Mouse (Mus musculus): Measurements from ENCODE around the gene Rab3c.

The Rab3c gene

GRCm38 (mm10) chr13:110075587-110075986, 205.2 kb downstream of the Rab3c start:
- TF ChIP-seq GATA4 (IDR thresholded peaks at IDR 0.05; ENCODE audit: insufficient replicate concordance, low read length), result no peak

DNA sequence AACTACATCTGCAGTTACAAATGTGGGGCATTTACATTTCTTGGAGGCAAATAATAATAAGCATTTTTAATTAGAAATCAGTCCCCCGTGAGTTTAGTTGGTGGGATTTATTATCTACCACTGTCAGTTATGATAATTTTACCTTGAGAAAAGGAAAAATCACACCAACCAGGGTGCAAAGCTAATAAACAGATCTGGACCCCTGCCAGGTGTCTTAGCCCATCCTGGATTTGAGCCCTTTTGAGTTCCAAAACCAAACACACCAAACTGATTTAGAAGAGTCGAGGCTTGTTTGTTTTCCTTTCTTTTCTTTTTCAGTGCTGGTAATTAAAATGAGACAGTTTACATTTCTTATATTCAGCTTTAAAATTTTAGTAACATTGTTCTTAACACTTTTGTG, 206.6 kb downstream of the Rab3c start:
- no peak for TF ChIP-seq GATA4 (IDR thresholded peaks at IDR 0.05; ENCODE audit: insufficient replicate concordance, low read length)

- no peak for TF ChIP-seq GATA4 (IDR thresholded peaks at IDR 0.05; ENCODE audit: insufficient replicate concordance, low read length)
Observed at GRCm38 (mm10) chr13:110067149-110067548, 213.6 kb downstream of the Rab3c start.

GRCm38 (mm10) chr13:110066674-110067073, 214.1 kb downstream of the Rab3c start:
- TF ChIP-seq GATA4 (IDR thresholded peaks at IDR 0.05; ENCODE audit: insufficient replicate concordance, low read length), result no peak

GRCm38 (mm10) chr13:110062835-110063411, 217.9 kb downstream of the Rab3c start:
- TF ChIP-seq GATA4 (IDR thresholded peaks at IDR 0.05; ENCODE audit: insufficient replicate concordance, low read length), result no peak

- no peak for TF ChIP-seq GATA4 (IDR thresholded peaks at IDR 0.05; ENCODE audit: insufficient replicate concordance, low read length)
Observed at GRCm38 (mm10) chr13:110062288-110062687, 218.5 kb downstream of the Rab3c start.

- no peak for TF ChIP-seq GATA4 (IDR thresholded peaks at IDR 0.05; ENCODE audit: insufficient replicate concordance, low read length)
Observed at GRCm38 (mm10) chr13:110054538-110054937, 226.3 kb downstream of the Rab3c start.

GRCm38 (mm10) chr13:110048767-110049434, 231.9 kb downstream of the Rab3c start:
- no peak for TF ChIP-seq GATA4 (IDR thresholded peaks at IDR 0.05; ENCODE audit: insufficient replicate concordance, low read length)

GRCm38 (mm10) chr13:110044418-110044817, 236.4 kb downstream of the Rab3c start:
- TF ChIP-seq GATA4 (IDR thresholded peaks at IDR 0.05; ENCODE audit: insufficient replicate concordance, low read length), result no peak

DNA sequence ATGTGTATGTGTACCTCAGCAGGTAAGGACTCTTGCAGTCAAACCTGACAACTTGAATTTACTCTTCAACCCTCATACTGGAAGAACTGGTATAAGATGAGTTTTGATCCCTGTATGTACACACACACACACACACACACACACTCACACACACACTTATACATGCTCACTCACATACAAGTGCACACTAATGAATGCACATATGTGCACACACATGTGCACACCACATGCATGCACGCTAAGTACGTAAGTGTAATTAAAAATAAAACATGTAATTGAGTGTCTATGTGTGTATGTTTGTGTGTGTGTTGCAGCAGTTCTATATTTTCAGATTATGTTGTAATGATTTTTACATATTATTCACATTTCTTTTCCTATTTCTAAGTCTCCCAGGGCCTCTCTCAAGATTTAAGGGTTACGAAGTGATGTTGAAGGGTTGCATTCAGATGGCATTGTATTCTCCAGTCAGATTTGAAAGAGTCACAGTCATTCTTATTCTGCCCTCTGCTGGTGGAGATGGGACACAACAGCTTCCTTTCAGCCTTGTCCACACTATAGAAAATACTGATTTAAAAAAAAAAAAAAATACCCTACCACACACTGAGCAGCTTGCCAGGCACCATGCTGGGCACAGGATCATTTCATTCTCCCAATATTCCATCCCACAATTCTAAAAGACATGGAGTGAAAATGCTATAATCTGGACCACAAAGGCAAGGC, 240.9 kb downstream of the Rab3c start:
- TF ChIP-seq GATA4 (IDR thresholded peaks at IDR 0.05; ENCODE audit: insufficient replicate concordance, low read length), result no peak

DNA sequence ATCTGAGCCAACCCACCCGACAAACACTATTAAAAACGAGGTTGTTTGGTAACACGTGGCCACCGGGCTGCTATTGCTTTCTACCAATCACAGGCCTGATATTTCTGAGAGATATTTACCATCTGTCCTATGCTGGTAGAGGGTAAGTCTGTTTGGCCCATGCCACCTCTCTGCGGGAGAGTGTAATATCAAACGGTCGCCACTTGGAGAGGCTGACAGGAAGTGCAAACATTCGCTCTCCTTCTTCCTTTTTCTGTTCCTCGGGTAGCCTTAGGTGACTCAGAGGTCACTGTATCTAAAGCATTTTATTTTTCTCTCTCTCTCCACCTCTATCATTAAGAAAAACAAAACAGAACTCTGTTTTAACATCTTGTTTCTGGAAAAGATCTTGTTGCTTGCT, 241.6 kb downstream of the Rab3c start:
- no peak for TF ChIP-seq GATA4 (IDR thresholded peaks at IDR 0.05; ENCODE audit: insufficient replicate concordance, low read length)

GRCm38 (mm10) chr13:110038521-110038920, 242.3 kb downstream of the Rab3c start:
- TF ChIP-seq GATA4 (IDR thresholded peaks at IDR 0.05; ENCODE audit: insufficient replicate concordance, low read length), result no peak

DNA sequence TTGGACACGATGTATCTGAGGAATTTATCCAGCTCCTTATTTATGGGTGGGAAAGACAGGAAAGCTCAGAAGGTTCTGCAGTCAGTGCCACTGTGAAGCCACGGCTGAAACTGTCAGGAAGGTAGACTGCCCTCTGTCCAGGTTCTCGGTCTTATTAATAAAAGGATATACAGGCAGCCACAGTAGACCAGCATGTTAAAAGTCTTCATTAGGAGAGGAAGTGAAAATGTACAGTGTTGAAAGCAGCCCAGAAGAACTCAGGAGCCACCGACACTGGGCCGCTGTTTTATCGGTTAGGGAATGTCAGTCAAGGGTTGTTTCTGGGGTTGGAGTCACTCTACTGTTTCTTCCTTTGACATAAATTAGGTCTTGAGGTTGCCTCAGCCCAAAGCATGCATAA, 245.9 kb downstream of the Rab3c start:
- TF ChIP-seq GATA4 (IDR thresholded peaks at IDR 0.05; ENCODE audit: insufficient replicate concordance, low read length), result no peak

DNA sequence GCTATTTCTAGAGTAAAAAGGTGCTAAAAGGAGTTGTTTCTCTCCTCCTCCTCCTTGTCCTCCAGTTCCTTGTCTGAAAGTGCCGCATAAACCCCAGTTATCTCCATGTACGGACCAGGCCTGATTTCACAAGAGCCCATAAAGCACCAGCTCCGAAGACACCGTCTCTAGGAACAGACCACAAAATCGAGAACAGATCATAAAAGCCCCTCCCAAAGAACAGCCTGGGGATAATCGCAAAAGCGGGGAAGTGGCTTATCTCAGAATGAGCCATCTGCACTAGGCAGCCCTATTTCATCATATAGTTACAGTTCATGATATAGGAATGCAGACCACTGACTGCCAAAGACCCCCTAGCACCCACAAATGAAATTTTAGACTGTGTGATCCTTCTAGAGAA, 246.8 kb downstream of the Rab3c start:
- no peak for TF ChIP-seq GATA4 (IDR thresholded peaks at IDR 0.05; ENCODE audit: insufficient replicate concordance, low read length)

- no peak for TF ChIP-seq GATA4 (IDR thresholded peaks at IDR 0.05; ENCODE audit: insufficient replicate concordance, low read length)
Observed at GRCm38 (mm10) chr13:110031886-110032285, 248.9 kb downstream of the Rab3c start.

DNA sequence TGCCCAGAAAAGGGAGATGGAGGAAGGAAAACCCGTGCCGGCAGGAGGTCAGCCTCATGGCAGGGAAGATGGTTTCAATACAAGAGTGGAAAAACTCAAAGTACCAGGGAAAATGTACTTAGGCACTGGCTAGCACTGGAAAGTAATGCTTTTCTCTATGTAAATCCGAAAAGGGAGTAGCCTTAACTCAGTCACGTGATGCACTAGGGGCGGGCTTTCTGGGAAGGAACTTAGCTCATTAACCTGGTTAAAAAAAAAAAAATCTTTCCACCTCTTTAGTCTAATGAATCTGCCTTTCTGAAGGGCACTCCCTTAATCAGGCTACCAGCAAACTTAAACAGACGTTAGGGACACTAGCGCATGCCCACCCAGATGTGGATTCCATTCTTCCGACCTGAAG, 249.7 kb downstream of the Rab3c start:
- no peak for TF ChIP-seq GATA4 (IDR thresholded peaks at IDR 0.05; ENCODE audit: insufficient replicate concordance, low read length)
